Mouse (Mus musculus) kidney, postnatal 0 days (tissue): ENCODE results near the gene Kidins220. TPM values are rescaled to one million over a fixed set of nuclear protein-coding genes. Genes with fewer than 3 reads are reported as not detected.

Experiments
- ATAC-seq: fragments of 200-750 bp; cut with Nextera tagmentation; replicated peaks from 2 replicates; pipeline ENCODE4 v1.8.0; 2017; ENCODE audit warnings: low read depth, moderate number of reproducible peaks, moderate TSS enrichment, moderate library complexity; ENCODE audit not compliant: low FRiP score
- DNase-seq: peaks from one replicate; pipeline ENCODE4 v3.0.0-alpha.2; 2016; ENCODE audit warnings: low spot score
- H3K27ac ChIP-seq: fragments of 300-500 bp; sonication (generic); 2 replicates; pipeline ENCODE4 v1.5.1; 2014; ENCODE audit warnings: mild to moderate bottlenecking
- H3K27me3 ChIP-seq: fragments of 300-500 bp; sonication (generic); 2 replicates; pipeline ENCODE4 v1.6.1; 2014; ENCODE audit warnings: low read length, mixed read lengths; ENCODE audit not compliant: insufficient read depth
- H3K36me3 ChIP-seq: fragments of 300-500 bp; sonication (generic); 2 replicates; pipeline ENCODE4 v1.6.1; 2014; ENCODE audit warnings: low read length, mixed read lengths; ENCODE audit not compliant: insufficient read depth
- H3K4me1 ChIP-seq: fragments of 300-500 bp; sonication (generic); replicated peaks from 2 replicates; pipeline ENCODE4 v1.6.1; 2014; ENCODE audit warnings: antibody characterized with exemption, low read length, mixed read lengths; ENCODE audit not compliant: insufficient read depth
- H3K4me2 ChIP-seq: fragments of 300-500 bp; sonication (generic); 2 replicates; pipeline ENCODE4 v1.6.1; 2014; ENCODE audit warnings: mild to moderate bottlenecking, low read length, moderate library complexity, mixed read lengths
- H3K4me3 ChIP-seq: fragments of 300-500 bp; sonication (generic); replicated peaks from 2 replicates; pipeline ENCODE4 v1.5.1; 2014; ENCODE audit warnings: low read depth, low read length
- H3K9ac ChIP-seq: fragments of 300-500 bp; sonication (generic); 2 replicates; pipeline ENCODE4 v1.6.1; 2014; ENCODE audit warnings: low read depth, low read length
- H3K9me3 ChIP-seq: fragments of 300-500 bp; sonication (generic); replicated peaks from 2 replicates; pipeline ENCODE4 v1.6.1; 2016; ENCODE audit warnings: low read length, inconsistent platforms, mixed read lengths
- CTCF ChIP-seq: IDR thresholded peaks from 2 replicates; pipeline ENCODE4 v1.5.1; 2016; ENCODE audit warnings: antibody characterized with exemption, low read depth, mild to moderate bottlenecking, moderate library complexity
- WGBS: fragments of 180-500 bp; shearing (Covaris S2); extraction: QIAGEN DNeasy Blood & Tissue Kit; methylation state at CpG from one replicate; pipeline ENCODE4 v1.1.7; 2014; 5-methylcytosine and 5-hydroxymethylcytosine counted together
- polyA plus RNA-seq: library from polyadenylated mRNA; unstranded; fragments of >200 nt; fragmentation: Nextera tagmentation; extraction: Ambion mirVana; gene quantifications from 2 replicates; pipeline ENCODE4 v1.2.1, GENCODE M21; 2015

Kidins220 gene
- polyA plus RNA-seq, 1 experiment from 2014 or later: 25.1 TPM

- Histone ChIP-seq H3K9me3 (no peaks in the 10 kb centered on the region), H3K27ac (peak overlapping the region; percentile 80), H3K4me2 (peak overlapping the region; percentile 67), H3K4me1 (peaks cover 5% of the 10 kb centered on the region; the same call in 1 of the 2 replicates), H3K9ac (peak overlapping the region; percentile 52), H3K36me3 (no peaks in the 10 kb centered on the region), H3K4me3 (peak overlapping the region; percentile 88), H3K27me3 (no peaks in the 10 kb centered on the region)
- WGBS: 2% methylated on average over 17 of the region's 17 CpGs
- ATAC-seq: peak; percentile 51
- TF ChIP-seq CTCF: no peak
- peak; percentile 62 for DNase-seq
Measured at GRCm38 (mm10) chr12:25092751-25093211, 118.1 kb downstream of the Kidins220 start.

- 7% methylated on average over 11 of the region's 11 CpGs for WGBS
- no peaks in the 10 kb centered on the region for H3K9me3 ChIP-seq
- no peak for ATAC-seq
Measured at GRCm38 (mm10) chr12:25093241-25093774, 118.6 kb downstream of the Kidins220 start.

GRCm38 (mm10) chr12:25094621-25095521, 120.1 kb downstream of the Kidins220 start:
- H3K27ac ChIP-seq: peak overlapping the region; percentile 97
- H3K9me3 ChIP-seq: no peaks in the 10 kb centered on the region
- H3K36me3 ChIP-seq: no peaks in the 10 kb centered on the region
- no peaks in the 10 kb centered on the region for H3K27me3 ChIP-seq
- ATAC-seq (no peak), DNase-seq (peak; percentile 57)
- H3K4me2 ChIP-seq: peak overlapping the region; percentile 95
- H3K4me1 ChIP-seq: peaks cover 13% of the 10 kb centered on the region; the same call in 1 of the 2 replicates
- H3K4me3 ChIP-seq: peak overlapping the region; percentile 88
- under 1% methylated on average over 22 of the region's 22 CpGs for WGBS
- peak overlapping the region; percentile 81 for H3K9ac ChIP-seq
- no peak; the same call in 1 of the 2 replicates for TF ChIP-seq CTCF

More at GRCm38 (mm10) chr12:25093241-25093774, 118.6 kb downstream of the Kidins220 start:
- no peak for TF ChIP-seq CTCF
- H3K4me2 ChIP-seq: peak overlapping the region; percentile 67
- H3K4me1 ChIP-seq: peaks cover 11% of the 10 kb centered on the region; the same call in 1 of the 2 replicates
- no peak for DNase-seq
- no peaks in the 10 kb centered on the region for H3K27me3 ChIP-seq
- H3K36me3 ChIP-seq: no peaks in the 10 kb centered on the region
- H3K27ac ChIP-seq: peak overlapping the region; percentile 80
- peak overlapping the region; percentile 88 for H3K4me3 ChIP-seq
- peak overlapping the region; percentile 52 for H3K9ac ChIP-seq

- H3K27ac ChIP-seq: peak overlapping the region; percentile 97
- H3K4me1 ChIP-seq: peaks cover 13% of the 10 kb centered on the region; the same call in 1 of the 2 replicates
- no peak for TF ChIP-seq CTCF
- no peaks in the 10 kb centered on the region for H3K36me3 ChIP-seq
- peak overlapping the region; percentile 95 for H3K4me2 ChIP-seq
- H3K9ac ChIP-seq: peak overlapping the region; percentile 81
- peak overlapping the region; percentile 88 for H3K4me3 ChIP-seq
- 0% methylated on average over 19 of the region's 19 CpGs for WGBS
- ATAC-seq: no peak
- no peaks in the 10 kb centered on the region for H3K27me3 ChIP-seq
- H3K9me3 ChIP-seq: no peaks in the 10 kb centered on the region
- no peak for DNase-seq
Measured at GRCm38 (mm10) chr12:25095538-25095937, 120.8 kb downstream of the Kidins220 start.

- ATAC-seq (peak; percentile 83), DNase-seq (peak; percentile 99)
- Histone ChIP-seq H3K36me3 (no peaks in the 10 kb centered on the region), H3K4me2 (peak overlapping the region; percentile 95), H3K4me1 (peaks cover 15% of the 10 kb centered on the region; the same call in 1 of the 2 replicates), H3K9me3 (no peaks in the 10 kb centered on the region), H3K4me3 (peak overlapping the region; percentile 88), H3K27ac (peak overlapping the region; percentile 97), H3K27me3 (no peaks in the 10 kb centered on the region), H3K9ac (peak overlapping the region; percentile 81)
- under 1% methylated on average over 41 of the region's 41 CpGs for WGBS
- no peak for TF ChIP-seq CTCF
Measured at GRCm38 (mm10) chr12:25095974-25096639, 121.4 kb downstream of the Kidins220 start.

GRCm38 (mm10) chr12:25096640-25097051, 121.9 kb downstream of the Kidins220 start:
- DNase-seq: no peak
- H3K4me1 ChIP-seq: peaks cover 19% of the 10 kb centered on the region
- no peaks in the 10 kb centered on the region for H3K9me3 ChIP-seq
- no peak for TF ChIP-seq CTCF
- peak overlapping the region; percentile 66 for H3K9ac ChIP-seq
- WGBS: 3% methylated on average over 15 of the region's 15 CpGs
- H3K27ac ChIP-seq: peak overlapping the region; percentile 97
- peak overlapping the region; percentile 88 for H3K4me3 ChIP-seq
- H3K4me2 ChIP-seq: peak overlapping the region; percentile 95
- ATAC-seq: no peak
- no peaks in the 10 kb centered on the region for H3K27me3 ChIP-seq
- no peaks in the 10 kb centered on the region for H3K36me3 ChIP-seq
